Mouse (Mus musculus): ENCODE measurements around the gene Ggps1. TPM values are rescaled to one million over a fixed set of nuclear protein-coding genes. Genes with fewer than 3 reads are reported as not detected.

Ggps1 gene
- 31.5 and 32.2 TPM in 2 replicates for polyA plus RNA-seq (2015; fragmentation: Nextera tagmentation; extraction: Ambion mirVana)

DNA sequence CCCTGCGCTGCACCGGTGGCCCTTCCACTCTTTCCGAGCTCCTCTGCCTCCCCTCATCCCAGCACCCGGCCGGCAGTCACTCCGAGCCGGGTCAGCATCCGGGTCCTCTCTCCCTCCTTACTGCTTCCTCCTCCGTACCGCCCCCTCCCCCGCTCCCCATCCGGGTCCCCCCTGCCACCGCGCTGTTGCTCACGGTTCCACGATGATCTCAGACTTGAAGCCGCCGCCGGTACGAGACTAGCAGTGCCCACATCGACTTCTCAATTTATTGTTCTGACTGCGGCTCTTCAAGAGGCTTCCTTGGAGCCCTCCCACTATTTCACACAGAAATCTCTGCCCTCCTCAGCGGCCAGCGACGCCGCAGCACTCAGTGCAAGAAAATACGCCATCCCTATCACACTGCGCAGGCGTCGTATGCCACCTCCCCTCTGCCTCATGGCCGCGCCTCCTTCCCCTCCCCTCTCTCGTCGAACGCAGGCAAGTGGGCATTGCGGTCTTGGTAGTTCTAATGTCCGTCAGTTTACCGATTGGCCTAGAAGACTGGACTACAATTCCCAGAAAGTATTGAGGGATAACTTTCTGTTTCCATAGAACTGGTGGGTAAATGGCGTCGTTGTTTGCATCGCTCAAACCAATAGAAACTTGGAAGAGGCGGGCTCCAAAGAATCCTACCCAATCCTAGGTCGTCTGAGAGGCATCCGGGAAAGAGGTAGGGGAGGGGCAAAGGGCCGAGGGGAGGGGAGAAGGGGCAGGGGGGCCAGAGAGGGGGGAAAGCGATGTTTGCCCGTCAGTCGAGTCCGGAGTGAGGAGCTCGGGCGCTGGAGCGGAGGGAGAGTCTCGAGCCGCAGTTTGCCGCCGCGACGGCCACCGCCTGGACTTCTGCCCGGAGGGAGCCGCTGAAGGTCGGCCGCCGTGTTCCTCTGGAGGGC is at the start of gene Ggps1, which contains the start of gene Arid4b:
Gene Ggps1 (minus strand): TSS at position 476 of the 929 bp plus-strand sequence.
Gene Arid4b (plus strand): TSS at position 220 of the 929 bp plus-strand sequence.
- Histone ChIP-seq H3K9ac (ENCODE audit: low read depth, low read length) (peak within 1 kb of the TSS; percentile 98), H3K27ac (ENCODE audit: low read depth, low read length) (peak within 1 kb of the TSS; percentile 97), H3K9me3 (ENCODE audit: control insufficient read depth) (no peaks in the 10 kb centered on the region), H3K36me3 (ENCODE audit: control insufficient read depth, insufficient read depth) (peaks cover 5% of the 10 kb centered on the region), H3K4me1 (replicated peaks; ENCODE audit: control insufficient read depth, insufficient read depth, low read length) (peaks cover 2% of the 10 kb centered on the region; the same call in 1 of the 2 replicates), H3K4me2 (replicated peaks; ENCODE audit: low read depth) (peak within 1 kb of the TSS; percentile 80), H3K27me3 (replicated peaks; ENCODE audit: control insufficient read depth, insufficient read depth, low read length) (no peaks in the 10 kb centered on the region), H3K4me3 (ENCODE audit: low read depth, low read length) (peak within 1 kb of the TSS; percentile 100)
- under 1% methylated on average over 63 of the region's 64 CpGs for WGBS
- no peak for TF ChIP-seq CTCF (IDR thresholded peaks at IDR 0.05; ENCODE audit: low read depth)
- peak; percentile 97 for ATAC-seq

DNA sequence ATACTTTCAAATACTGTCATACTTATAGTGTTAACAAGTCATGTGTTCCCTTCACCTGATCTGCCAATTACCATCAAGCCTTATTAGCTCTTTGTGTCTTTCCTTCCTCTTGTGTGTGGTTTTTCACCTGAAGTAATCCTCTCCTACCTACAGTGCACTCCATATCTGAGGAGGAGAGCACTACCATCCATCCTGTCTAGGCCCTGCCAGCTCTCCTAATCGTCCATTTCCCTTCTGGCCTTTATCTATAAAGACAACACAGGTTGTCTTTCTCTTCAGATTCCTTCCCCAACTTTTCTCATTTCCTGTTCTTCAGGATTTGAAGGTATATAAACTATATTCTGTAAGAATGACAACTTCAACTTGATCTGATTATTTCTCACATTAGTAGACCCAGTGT is 47.9 kb upstream of the Ggps1 start:
- no peak overlapping the region for H3K9ac ChIP-seq (ENCODE audit: low read depth, low read length)
- H3K9me3 ChIP-seq (ENCODE audit: control insufficient read depth) = no peaks in the 10 kb centered on the region
- no peaks in the 10 kb centered on the region; the same call in 1 of the 2 replicates for H3K4me1 ChIP-seq (replicated peaks; ENCODE audit: control insufficient read depth, insufficient read depth, low read length)
- H3K4me2 ChIP-seq (replicated peaks; ENCODE audit: low read depth) = no peak overlapping the region
- no peaks in the 10 kb centered on the region for H3K27me3 ChIP-seq (replicated peaks; ENCODE audit: control insufficient read depth, insufficient read depth, low read length)
- H3K4me3 ChIP-seq (ENCODE audit: low read depth, low read length) = no peak overlapping the region
- H3K36me3 ChIP-seq (ENCODE audit: control insufficient read depth, insufficient read depth) = no peaks in the 10 kb centered on the region
- WGBS = 35% methylated on average over 1 of the region's 1 CpGs
- no peak for ATAC-seq
- no peak overlapping the region for H3K27ac ChIP-seq (ENCODE audit: low read depth, low read length)
- no peak for TF ChIP-seq CTCF (IDR thresholded peaks at IDR 0.05; ENCODE audit: low read depth)

DNA sequence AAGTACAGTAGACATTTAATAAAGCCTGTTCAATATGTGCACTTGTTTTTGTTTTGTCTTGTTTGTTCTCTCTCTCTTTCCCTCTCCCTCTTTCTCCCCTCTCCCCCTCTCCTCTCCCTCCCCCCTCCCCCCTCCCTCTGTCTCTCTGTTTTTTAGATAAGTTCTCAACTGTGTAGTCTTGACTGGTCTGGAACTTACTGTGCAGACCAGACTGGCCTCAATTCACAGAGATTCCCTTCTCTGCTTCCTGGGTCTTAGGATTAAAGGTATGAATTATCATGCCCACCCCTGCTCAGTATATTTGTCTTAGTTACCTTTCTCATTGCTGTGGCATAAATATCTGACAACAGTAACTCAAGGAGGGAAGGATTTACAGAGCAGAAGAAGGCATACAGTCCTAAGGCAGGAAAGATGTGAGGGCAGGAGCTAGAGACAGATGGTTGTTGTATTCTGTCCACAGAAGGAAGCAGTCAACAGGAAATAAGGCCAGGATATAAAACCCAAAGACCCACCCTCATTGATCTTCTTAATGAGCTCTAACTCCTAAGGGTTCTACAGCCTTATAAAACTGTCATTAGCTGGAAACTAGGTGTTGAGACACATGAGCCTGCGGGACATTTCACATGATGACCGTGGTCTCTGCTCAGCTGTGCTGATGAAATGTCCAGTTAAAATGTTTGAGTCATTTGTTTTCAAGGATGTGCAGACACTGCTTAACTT is 47.0 kb upstream of the Ggps1 start:
- no peak for TF ChIP-seq CTCF (IDR thresholded peaks at IDR 0.05; ENCODE audit: low read depth)
- WGBS = 50% methylated on average over 2 of the region's 2 CpGs
- no peak for ATAC-seq

DNA sequence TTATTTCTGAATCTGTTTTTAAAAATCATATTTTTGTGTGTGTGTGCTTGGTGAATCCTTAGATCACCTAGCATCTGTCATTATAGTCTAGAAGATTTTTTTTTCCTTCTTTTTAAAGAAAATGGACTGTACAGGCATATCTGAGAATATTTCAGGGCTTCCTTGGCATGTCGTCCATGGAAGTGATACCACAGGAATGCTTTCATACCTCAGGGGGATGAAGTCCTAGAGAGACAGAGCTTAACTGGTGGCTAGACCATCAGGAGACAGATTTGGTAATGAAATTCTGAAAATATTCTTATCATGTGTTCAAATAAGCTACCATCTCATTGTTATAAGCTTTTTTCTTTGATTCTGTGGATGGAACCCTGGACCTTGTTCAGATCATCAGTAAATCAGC is 39.7 kb upstream of the Ggps1 start:
- H3K9me3 ChIP-seq (ENCODE audit: control insufficient read depth) = no peaks in the 10 kb centered on the region
- TF ChIP-seq CTCF (IDR thresholded peaks at IDR 0.05; ENCODE audit: low read depth) = no peak
- H3K4me3 ChIP-seq (ENCODE audit: low read depth, low read length) = no peak overlapping the region
- no peak overlapping the region for H3K4me2 ChIP-seq (replicated peaks; ENCODE audit: low read depth)
- no peak overlapping the region for H3K27ac ChIP-seq (ENCODE audit: low read depth, low read length)
- no peak for ATAC-seq
- no peak overlapping the region for H3K9ac ChIP-seq (ENCODE audit: low read depth, low read length)
- 75% methylated on average over 1 of the region's 1 CpGs for WGBS
- no peaks in the 10 kb centered on the region for H3K27me3 ChIP-seq (replicated peaks; ENCODE audit: control insufficient read depth, insufficient read depth, low read length)
- H3K36me3 ChIP-seq (ENCODE audit: control insufficient read depth, insufficient read depth) = no peaks in the 10 kb centered on the region
- H3K4me1 ChIP-seq (replicated peaks; ENCODE audit: control insufficient read depth, insufficient read depth, low read length) = no peaks in the 10 kb centered on the region

More for the DNA sequence above, 47.0 kb upstream of the Ggps1 start:
- H3K27me3 ChIP-seq (replicated peaks; ENCODE audit: control insufficient read depth, insufficient read depth, low read length) = no peaks in the 10 kb centered on the region
- H3K4me1 ChIP-seq (replicated peaks; ENCODE audit: control insufficient read depth, insufficient read depth, low read length) = no peaks in the 10 kb centered on the region; the same call in 1 of the 2 replicates
- no peaks in the 10 kb centered on the region for H3K9me3 ChIP-seq (ENCODE audit: control insufficient read depth)
- no peak overlapping the region for H3K4me3 ChIP-seq (ENCODE audit: low read depth, low read length)
- no peak overlapping the region for H3K27ac ChIP-seq (ENCODE audit: low read depth, low read length)
- no peaks in the 10 kb centered on the region for H3K36me3 ChIP-seq (ENCODE audit: control insufficient read depth, insufficient read depth)
- no peak overlapping the region for H3K4me2 ChIP-seq (replicated peaks; ENCODE audit: low read depth)
- H3K9ac ChIP-seq (ENCODE audit: low read depth, low read length) = no peak overlapping the region

DNA sequence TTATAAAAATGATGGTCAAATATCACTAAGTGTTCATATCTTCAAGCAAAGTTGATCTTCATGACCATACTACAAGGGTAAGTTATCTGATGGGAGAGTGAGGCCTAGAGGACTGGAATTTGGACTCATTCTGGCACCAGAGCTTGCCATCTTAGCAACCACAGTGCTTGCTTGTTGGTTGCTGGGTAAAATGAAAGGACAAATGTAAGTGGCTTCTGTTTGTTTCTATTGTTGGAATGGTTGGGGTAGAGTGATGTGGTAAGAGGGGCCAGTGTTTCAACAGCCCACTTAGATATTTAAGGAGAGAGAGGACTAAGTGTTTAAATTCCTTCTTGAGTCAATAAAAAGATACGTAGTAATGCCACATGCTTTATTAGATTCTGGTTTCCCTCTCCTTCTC is 25.4 kb upstream of the Ggps1 start:
- Histone ChIP-seq H3K27ac (ENCODE audit: low read depth, low read length) (no peak overlapping the region), H3K36me3 (ENCODE audit: control insufficient read depth, insufficient read depth) (no peaks in the 10 kb centered on the region), H3K4me2 (replicated peaks; ENCODE audit: low read depth) (0 out of 2 replicates have a peak overlapping the region, but pooled peaks have one; percentile 6), H3K9me3 (ENCODE audit: control insufficient read depth) (no peaks in the 10 kb centered on the region), H3K27me3 (replicated peaks; ENCODE audit: control insufficient read depth, insufficient read depth, low read length) (no peaks in the 10 kb centered on the region), H3K9ac (ENCODE audit: low read depth, low read length) (no peak overlapping the region), H3K4me3 (ENCODE audit: low read depth, low read length) (no peak overlapping the region), H3K4me1 (replicated peaks; ENCODE audit: control insufficient read depth, insufficient read depth, low read length) (peaks cover 4% of the 10 kb centered on the region; the same call in 1 of the 2 replicates)
- ATAC-seq = peak; percentile 71
- whole genome bisulfite sequencing = 62% methylated on average over 1 of the region's 1 CpGs
- TF ChIP-seq CTCF (IDR thresholded peaks at IDR 0.05; ENCODE audit: low read depth) = no peak

DNA sequence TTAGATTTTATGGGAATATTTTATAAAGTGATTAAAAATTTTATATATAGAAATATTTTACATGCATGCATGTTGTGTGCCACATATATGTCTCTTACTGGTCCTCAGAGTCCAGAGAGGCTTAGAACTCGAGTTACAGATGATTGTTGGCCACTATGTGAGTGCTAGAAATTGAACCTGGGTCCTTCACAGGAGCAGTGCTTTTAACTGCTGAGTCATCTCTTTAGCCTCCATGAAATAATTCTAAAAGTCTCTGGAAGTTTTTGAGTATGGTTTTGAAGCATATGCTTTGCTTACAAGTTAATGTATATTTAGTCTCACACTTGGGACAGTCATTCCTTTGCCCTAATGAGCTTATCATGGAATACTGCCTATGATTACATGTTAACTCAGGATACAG is 12.0 kb upstream of the Ggps1 start:
- H3K4me2 ChIP-seq (replicated peaks; ENCODE audit: low read depth) = no peak overlapping the region
- no peak overlapping the region for H3K9ac ChIP-seq (ENCODE audit: low read depth, low read length)
- TF ChIP-seq CTCF (IDR thresholded peaks at IDR 0.05; ENCODE audit: low read depth) = no peak
- H3K4me3 ChIP-seq (ENCODE audit: low read depth, low read length) = no peak overlapping the region
- H3K9me3 ChIP-seq (ENCODE audit: control insufficient read depth) = no peaks in the 10 kb centered on the region
- no peaks in the 10 kb centered on the region for H3K4me1 ChIP-seq (replicated peaks; ENCODE audit: control insufficient read depth, insufficient read depth, low read length)
- no peak for ATAC-seq
- WGBS = 77% methylated on average over 1 of the region's 1 CpGs
- H3K36me3 ChIP-seq (ENCODE audit: control insufficient read depth, insufficient read depth) = no peaks in the 10 kb centered on the region
- H3K27ac ChIP-seq (ENCODE audit: low read depth, low read length) = no peak overlapping the region
- H3K27me3 ChIP-seq (replicated peaks; ENCODE audit: control insufficient read depth, insufficient read depth, low read length) = no peaks in the 10 kb centered on the region
